Mouse (Mus musculus) neural tube, embryonic 11.5 days (tissue): ENCODE measurements around the gene Fntb. TPM values are rescaled to one million over a fixed set of nuclear protein-coding genes. Genes with fewer than 3 reads are reported as not detected.

Source experiments
- ATAC-seq: fragments of 200-750 bp; cut with Nextera tagmentation; 2 replicates; pipeline ENCODE4 v1.8.0; 2017; ENCODE audit warnings: moderate number of reproducible peaks, mild to moderate bottlenecking, moderate TSS enrichment, moderate library complexity; ENCODE audit not compliant: insufficient read depth, low FRiP score, low TSS enrichment
- DNase-seq: peaks from one replicate; pipeline ENCODE4 v3.0.0-alpha.2; 2015; ENCODE audit warnings: low spot score
- H3K27ac ChIP-seq: fragments of 300-500 bp; sonication (generic); 2 replicates; pipeline ENCODE4 v1.5.1; 2014; ENCODE audit warnings: low read depth, mild to moderate bottlenecking, low read length
- H3K27me3 ChIP-seq: fragments of 300-500 bp; sonication (generic); 2 replicates; pipeline ENCODE4 v1.6.1; 2014; ENCODE audit warnings: mild to moderate bottlenecking, low read length, mixed read lengths; ENCODE audit not compliant: control insufficient read depth, insufficient read depth
- H3K36me3 ChIP-seq: fragments of 300-500 bp; sonication (generic); 2 replicates; pipeline ENCODE4 v1.6.1; 2014; ENCODE audit warnings: mild to moderate bottlenecking, low read length, moderate library complexity, mixed read lengths; ENCODE audit not compliant: control insufficient read depth, insufficient read depth
- H3K4me1 ChIP-seq: fragments of 300-500 bp; sonication (generic); 2 replicates; pipeline ENCODE4 v1.6.1; 2014; ENCODE audit warnings: low read length, mixed read lengths; ENCODE audit not compliant: control insufficient read depth, insufficient read depth
- H3K4me2 ChIP-seq: fragments of 300-500 bp; sonication (generic); 2 replicates; pipeline ENCODE4 v1.6.1; 2014; ENCODE audit warnings: low read depth, mild to moderate bottlenecking, moderate library complexity
- H3K4me3 ChIP-seq: fragments of 300-500 bp; sonication (generic); 2 replicates; pipeline ENCODE4 v1.5.1; 2014; ENCODE audit warnings: low read depth, low read length
- H3K9ac ChIP-seq: fragments of 300-500 bp; sonication (generic); 2 replicates; pipeline ENCODE4 v1.6.1; 2014; ENCODE audit warnings: mild to moderate bottlenecking, low read length
- H3K9me3 ChIP-seq: fragments of 300-500 bp; sonication (generic); 2 replicates; pipeline ENCODE4 v1.6.1; 2016; ENCODE audit warnings: low read length; ENCODE audit not compliant: control insufficient read depth
- WGBS: fragments of 180-500 bp; shearing (Covaris S2); extraction: QIAGEN DNeasy Blood & Tissue Kit; methylation state at CpG from one replicate; pipeline ENCODE4 v1.1.7; 2014; 5-methylcytosine and 5-hydroxymethylcytosine counted together
- polyA plus RNA-seq: library from polyadenylated mRNA; unstranded; fragments of >200 nt; fragmentation: Nextera tagmentation; extraction: Ambion mirVana; gene quantifications from 2 replicates; pipeline ENCODE4 v1.2.1, GENCODE M21; 2014

Gene Fntb
- polyA plus RNA-seq, 1 experiment from 2014 or later = 49.3 TPM

DNA sequence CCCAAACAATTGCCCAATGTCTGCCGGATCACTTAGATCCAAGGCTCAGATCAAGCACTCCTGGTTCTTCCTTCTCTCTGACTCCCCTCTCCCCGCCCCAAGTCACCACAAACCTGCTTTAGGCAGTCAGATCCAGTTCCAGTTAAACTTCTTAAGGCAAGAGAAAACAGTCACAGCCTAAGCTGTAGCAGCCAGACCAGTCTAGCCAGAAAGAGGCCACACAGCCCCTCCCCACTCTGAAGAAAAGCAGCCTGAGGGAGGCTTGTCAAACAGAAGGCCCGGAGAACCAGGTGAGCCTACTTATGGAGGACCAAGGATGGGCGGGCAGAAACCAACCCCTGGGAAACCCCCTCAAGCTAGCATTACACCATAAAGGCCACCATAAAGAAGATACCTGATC is 52.7 kb downstream of the Fntb start:
- Histone ChIP-seq H3K9me3 (no peaks in the 10 kb centered on the region), H3K27ac (no peak overlapping the region), H3K9ac (no peak overlapping the region), H3K4me3 (no peak overlapping the region), H3K36me3 (no peaks in the 10 kb centered on the region), H3K4me2 (no peak overlapping the region), H3K4me1 (peaks cover 7% of the 10 kb centered on the region), H3K27me3 (peaks cover 4% of the 10 kb centered on the region; the same call in 1 of the 2 replicates)
- WGBS = 74% methylated on average over 4 of the region's 4 CpGs
- DNase-seq (no peak), ATAC-seq (no peak)

DNA sequence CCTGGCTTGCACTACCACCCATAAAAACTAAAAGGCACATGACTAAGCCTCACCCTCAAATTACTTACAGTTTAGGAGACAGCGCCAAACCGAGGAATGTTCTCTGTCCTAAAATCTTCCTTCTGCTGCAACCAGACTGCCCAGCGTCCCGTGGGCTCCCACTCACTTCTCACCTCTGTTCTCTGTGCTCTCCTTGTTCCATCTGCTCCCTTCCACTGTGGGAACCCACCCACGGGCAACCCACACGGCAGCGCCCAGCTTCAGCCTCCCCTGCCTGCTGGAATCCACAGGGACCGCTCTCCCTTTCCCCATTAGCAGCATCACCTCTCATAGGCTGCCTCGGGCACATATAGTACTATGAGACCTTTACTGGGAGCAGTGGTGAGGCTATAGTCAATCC is 53.5 kb downstream of the Fntb start:
- Histone ChIP-seq H3K36me3 (no peaks in the 10 kb centered on the region), H3K4me2 (no peak overlapping the region), H3K27ac (no peak overlapping the region), H3K9me3 (no peaks in the 10 kb centered on the region), H3K9ac (no peak overlapping the region), H3K27me3 (peaks cover 6% of the 10 kb centered on the region; the same call in 1 of the 2 replicates), H3K4me1 (peaks cover 7% of the 10 kb centered on the region), H3K4me3 (no peak overlapping the region)
- DNase-seq = no peak
- no peak for ATAC-seq
- 89% methylated on average over 9 of the region's 9 CpGs for WGBS

DNA sequence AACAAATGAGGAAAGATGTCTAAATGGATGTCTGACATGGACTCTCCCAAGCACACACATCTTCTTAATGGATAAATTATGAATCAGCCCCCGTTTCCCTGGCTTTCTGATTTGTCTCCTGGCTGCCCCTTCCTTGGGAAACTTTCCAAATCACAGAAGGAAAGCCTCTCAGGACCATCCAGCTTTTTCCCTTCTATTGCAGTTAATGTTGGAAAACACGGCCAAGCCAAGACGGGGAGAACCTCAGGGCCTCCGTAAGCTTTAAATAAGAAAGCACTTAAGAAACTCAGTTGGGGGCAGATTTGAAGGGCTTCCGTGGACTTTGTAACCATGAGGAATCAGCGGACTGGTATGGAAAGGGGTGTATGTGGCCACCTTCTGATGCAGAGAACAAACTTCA is 54.4 kb downstream of the Fntb start:
- Histone ChIP-seq H3K4me2 (no peak overlapping the region), H3K9me3 (no peaks in the 10 kb centered on the region), H3K9ac (no peak overlapping the region), H3K4me1 (peaks cover 7% of the 10 kb centered on the region), H3K36me3 (no peaks in the 10 kb centered on the region), H3K27ac (no peak overlapping the region), H3K27me3 (peaks cover 9% of the 10 kb centered on the region; the same call in 1 of the 2 replicates), H3K4me3 (no peak overlapping the region)
- DNase-seq (no peak), ATAC-seq (no peak)
- 72% methylated on average over 6 of the region's 6 CpGs for WGBS

DNA sequence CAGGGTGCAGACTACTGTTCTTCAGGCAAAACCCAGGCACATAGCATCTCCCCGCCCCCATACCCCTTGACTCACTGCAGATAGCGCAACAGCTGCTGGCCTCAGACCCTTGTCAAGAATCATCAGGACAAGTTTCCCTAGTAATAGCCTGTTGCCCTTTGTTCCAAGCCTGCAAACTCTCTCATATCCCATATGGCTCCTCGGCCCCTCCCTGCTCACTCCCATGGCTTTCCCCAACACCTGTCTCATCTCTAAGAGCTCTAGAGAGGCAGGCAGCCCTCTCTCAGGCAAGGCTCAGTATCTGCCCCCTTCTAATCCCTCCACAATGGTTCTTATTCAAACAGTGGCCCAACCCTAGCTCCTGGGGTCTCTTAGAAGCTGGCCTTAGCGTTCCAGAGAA is 55.2 kb downstream of the Fntb start:
- DNase-seq (peak; percentile 33), ATAC-seq (no peak)
- no peaks in the 10 kb centered on the region for H3K36me3 ChIP-seq
- no peak overlapping the region for H3K4me3 ChIP-seq
- 53% methylated on average over 4 of the region's 4 CpGs for WGBS
- H3K27me3 ChIP-seq = peaks cover 9% of the 10 kb centered on the region; the same call in 1 of the 2 replicates
- H3K4me1 ChIP-seq = peaks cover 7% of the 10 kb centered on the region
- no peaks in the 10 kb centered on the region for H3K9me3 ChIP-seq
- no peak overlapping the region for H3K27ac ChIP-seq
- no peak overlapping the region for H3K9ac ChIP-seq
- peak overlapping the region; percentile 20; the same call in 1 of the 2 replicates for H3K4me2 ChIP-seq

DNA sequence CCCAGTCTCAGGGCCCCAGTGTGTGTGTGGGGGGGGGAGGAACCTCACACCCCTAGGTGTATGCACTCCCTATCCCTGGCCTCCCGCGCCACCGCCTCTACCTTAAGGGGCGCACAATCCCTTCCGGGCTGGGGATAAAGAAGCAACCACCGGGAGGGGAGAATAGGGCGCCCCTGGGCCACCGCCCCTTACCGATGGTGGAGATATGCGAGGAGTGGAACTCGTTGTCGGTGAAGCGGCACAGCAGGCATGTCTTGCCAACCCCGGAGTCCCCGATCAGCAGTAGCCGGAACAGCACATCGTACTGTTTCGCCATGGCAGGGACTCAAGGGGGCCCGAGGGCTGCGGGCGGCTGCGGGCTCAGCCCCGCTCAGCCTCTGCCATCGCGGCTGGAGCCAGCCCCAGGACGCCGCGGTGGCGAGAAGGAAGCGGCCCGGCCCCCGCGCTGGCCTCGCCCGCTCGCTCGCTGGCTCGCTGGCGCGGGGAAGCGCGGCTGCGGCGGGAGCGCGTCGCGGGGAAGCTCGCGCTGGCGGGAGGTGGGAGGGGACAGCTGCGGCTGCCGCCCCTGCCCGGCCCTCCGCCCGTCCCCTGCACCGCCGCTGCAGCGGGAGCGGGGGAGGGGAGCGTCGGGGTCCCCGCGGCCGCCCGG is 56.7 kb downstream of the Fntb start:
- under 1% methylated on average over 47 of the region's 66 CpGs for WGBS
- Histone ChIP-seq H3K27me3 (peaks cover 9% of the 10 kb centered on the region; the same call in 1 of the 2 replicates), H3K9ac (peak overlapping the region; percentile 81), H3K4me1 (peaks cover 7% of the 10 kb centered on the region), H3K4me2 (peak overlapping the region; percentile 94), H3K4me3 (peak overlapping the region; percentile 64), H3K27ac (no peak overlapping the region), H3K9me3 (no peaks in the 10 kb centered on the region), H3K36me3 (no peaks in the 10 kb centered on the region)
- DNase-seq (peak; percentile 63), ATAC-seq (peak; percentile 76)

GRCm38 (mm10) chr12:76822651-76823041 is 57.3 kb downstream of the Fntb start, which contains the start of gene Rab15:
Gene Rab15, minus strand, starts transcription at chr12:76822908.
- Histone ChIP-seq H3K36me3 (no peaks in the 10 kb centered on the region), H3K4me1 (peaks cover 6% of the 10 kb centered on the region), H3K9me3 (no peaks in the 10 kb centered on the region), H3K27ac (no peak within 1 kb of the TSS), H3K27me3 (peaks cover 9% of the 10 kb centered on the region; the same call in 1 of the 2 replicates), H3K9ac (peak within 1 kb of the TSS; percentile 81), H3K4me3 (peak within 1 kb of the TSS; percentile 64), H3K4me2 (peak within 1 kb of the TSS; percentile 94)
- 2% methylated on average over 17 of the region's 17 CpGs for WGBS
- ATAC-seq = no peak
- DNase-seq = no peak

GRCm38 (mm10) chr12:76825283-76825682 is 59.9 kb downstream of the Fntb start:
- Histone ChIP-seq H3K27ac (no peak overlapping the region), H3K4me1 (peaks cover 3% of the 10 kb centered on the region; the same call in 1 of the 2 replicates), H3K9ac (no peak overlapping the region), H3K4me3 (no peak overlapping the region), H3K4me2 (no peak overlapping the region), H3K9me3 (no peaks in the 10 kb centered on the region), H3K36me3 (no peaks in the 10 kb centered on the region), H3K27me3 (peaks cover 9% of the 10 kb centered on the region; the same call in 1 of the 2 replicates)
- 73% methylated on average over 4 of the region's 4 CpGs for WGBS
- DNase-seq = no peak
- no peak for ATAC-seq

DNA sequence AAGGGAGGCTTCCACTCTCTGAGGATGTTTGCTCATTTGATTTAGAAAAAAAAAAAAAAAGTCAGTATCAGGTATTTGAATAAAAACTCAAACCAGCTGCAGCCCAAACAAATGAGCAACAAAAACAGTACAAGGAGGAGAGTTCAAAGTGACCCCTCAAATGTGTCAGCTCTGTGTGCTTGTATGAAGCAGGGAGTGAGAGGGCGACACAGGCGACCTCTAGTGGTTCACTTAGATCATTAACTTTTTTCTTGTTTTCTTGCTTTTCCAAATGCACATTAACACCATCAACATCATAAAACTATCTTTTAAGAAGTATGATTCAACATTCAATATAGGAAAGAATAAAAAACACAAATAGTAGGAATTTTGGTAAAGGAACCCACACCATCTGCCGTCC is 67.3 kb downstream of the Fntb start:
- no peak overlapping the region for H3K4me3 ChIP-seq
- no peak for DNase-seq

More for the DNA sequence above, 67.3 kb downstream of the Fntb start:
- WGBS = 4% methylated on average over 3 of the region's 3 CpGs
- Histone ChIP-seq H3K4me2 (no peak overlapping the region), H3K27ac (no peak overlapping the region), H3K4me1 (no peaks in the 10 kb centered on the region), H3K27me3 (no peaks in the 10 kb centered on the region), H3K9ac (no peak overlapping the region), H3K36me3 (no peaks in the 10 kb centered on the region), H3K9me3 (no peaks in the 10 kb centered on the region)
- ATAC-seq = no peak
